Mouse (Mus musculus) heart, adult 18-20 months (tissue): Measurements from ENCODE around the gene Gm20909. TPM values are rescaled to one million over a fixed set of nuclear protein-coding genes. Genes with fewer than 3 reads are reported as not detected.
"Not testable (repeated sequence)": the region's sequence is repeated elsewhere in the genome, so short reads cannot be mapped to it uniquely, and the experiment has no call there.

ENCODE experiments used
- DNase-seq, 2 experiments: peaks; one replicate each; pipeline ENCODE4 v3.0.0; 2021 to 2022; ENCODE audit warnings: mixed read lengths in 1 of 2
- long read RNA-seq, 2 experiments: library from polyadenylated mRNA; stranded (forward); transcript quantifications; one replicate each; pipeline ENCODE4 v2.0.0; 2021
- total RNA-seq, 2 experiments: library from RNA; stranded (reverse); gene quantifications; 2 replicates each; pipeline ENCODE4 v1.2.3; 2021

Gm20909 gene
- not detected for total RNA-seq
- long read RNA-seq, experiment 1: 0 reads
- long read RNA-seq, experiment 2: 0 reads

GRCm38 (mm10) chrY:21164270-21164669, at the start of gene Gm20909:
Gene Gm20909 (plus strand): TSS chrY:21164570.
- not testable (repeated sequence) for DNase-seq

Other genes with a start within 250 kb of the Gm20909 start
- not detected for gene Gm29866, start 170.9 kb upstream of the Gm20909 start, total RNA-seq
- gene Gm20865, start 77.0 kb downstream of the Gm20909 start, total RNA-seq: not detected